Mouse (Mus musculus): ENCODE measurements around the gene Zbtb20. TPM values are rescaled to one million over a fixed set of nuclear protein-coding genes. Genes with fewer than 3 reads are reported as not detected.
A peak's percentile ranks its signal among the peaks of the same experiment; 100 is the strongest.

Gene Zbtb20
- polyA plus RNA-seq, 1 experiment from 2014 or later, result 44.6 TPM

DNA sequence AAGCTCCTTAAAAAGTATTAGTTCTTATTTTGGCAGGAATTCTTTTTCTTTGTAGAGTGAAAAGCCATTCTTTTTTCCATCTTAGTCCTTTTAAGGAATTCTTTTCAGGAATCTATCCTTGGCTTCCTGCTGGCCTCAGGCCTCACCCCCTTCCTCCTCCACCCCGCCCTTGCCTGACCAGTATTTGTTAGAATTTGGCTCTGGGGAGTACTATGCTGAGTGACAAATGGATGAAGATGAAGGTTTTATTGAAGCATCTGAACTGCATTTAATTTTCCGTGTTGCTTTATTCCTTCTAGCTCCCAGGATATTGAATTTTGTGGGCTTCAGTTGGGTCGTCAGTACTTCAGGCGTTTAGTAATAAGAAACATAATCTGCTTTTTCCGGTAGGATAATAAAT lies 1.2 kb upstream of the Zbtb20 start:
- Histone ChIP-seq H3K4me3 (ENCODE audit: low read length) (peak overlapping the region; percentile 49), H3K27me3 (ENCODE audit: insufficient read depth, low read length) (no peaks in the 10 kb centered on the region), H3K9ac (replicated peaks; ENCODE audit: low read length) (peak overlapping the region; percentile 65), H3K27ac (ENCODE audit: low read length) (peak overlapping the region; percentile 95), H3K9me3 (ENCODE audit: low read length) (no peaks in the 10 kb centered on the region), H3K4me1 (ENCODE audit: insufficient read depth, low read length) (peaks cover 16% of the 10 kb centered on the region), H3K4me2 (replicated peaks; ENCODE audit: low read depth, low read length) (peak overlapping the region; percentile 50), H3K36me3 (ENCODE audit: insufficient read depth, low read length) (no peaks in the 10 kb centered on the region)
- WGBS, result 1% methylated on average over 5 of the region's 5 CpGs
- ATAC-seq (ENCODE audit: low FRiP score, low TSS enrichment), result no peak

DNA sequence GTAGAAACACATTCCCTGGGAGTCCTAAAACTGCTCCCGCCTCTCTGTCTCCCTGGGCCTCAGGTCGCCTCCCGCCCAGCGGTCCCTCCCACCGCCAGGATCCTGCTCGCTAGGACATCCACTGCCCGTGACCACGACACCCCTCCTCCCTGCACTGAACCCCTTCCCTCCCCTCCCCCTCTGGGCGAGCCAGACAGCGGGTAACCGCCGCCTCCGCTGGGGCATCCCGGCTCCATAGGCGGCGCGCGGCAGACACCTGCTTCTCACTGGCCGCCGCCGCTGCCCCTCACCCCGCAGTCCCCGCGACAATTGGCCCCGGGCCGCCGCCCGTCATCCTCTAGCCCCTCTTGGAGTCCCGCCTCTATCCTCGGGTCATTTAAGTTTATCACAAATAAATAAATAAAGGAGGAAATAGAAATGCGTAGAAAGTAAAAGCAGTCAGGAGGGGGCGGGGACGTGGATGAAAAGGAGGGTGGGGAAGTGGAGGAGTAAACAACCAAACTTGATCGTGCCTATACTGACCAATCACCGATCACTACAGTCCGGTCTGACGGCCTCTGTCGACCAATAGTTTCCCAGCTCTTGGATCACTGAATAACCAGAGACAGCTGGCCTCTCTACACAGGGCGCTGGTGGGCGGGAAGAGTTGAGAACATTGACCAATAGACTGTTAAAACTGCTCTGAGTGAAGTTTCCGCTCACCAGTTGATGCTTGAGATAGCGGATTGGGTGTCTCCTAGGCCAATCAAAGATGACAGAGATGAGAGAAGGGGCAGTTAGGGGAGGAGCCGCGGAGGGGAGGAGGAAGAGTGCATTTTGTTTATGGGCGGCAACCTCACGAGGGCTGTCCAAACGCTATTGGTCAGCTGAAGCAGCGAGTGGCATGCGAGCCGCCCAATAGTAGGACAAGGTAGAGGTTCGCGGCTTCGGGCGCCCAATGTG lies 500 bp upstream of the Zbtb20 start:
- H3K9me3 ChIP-seq (ENCODE audit: low read length), result no peaks in the 10 kb centered on the region
- H3K27ac ChIP-seq (ENCODE audit: low read length), result peak overlapping the region; percentile 99
- H3K4me1 ChIP-seq (ENCODE audit: insufficient read depth, low read length), result peaks cover 16% of the 10 kb centered on the region
- no peaks in the 10 kb centered on the region for H3K36me3 ChIP-seq (ENCODE audit: insufficient read depth, low read length)
- under 1% methylated on average over 54 of the region's 54 CpGs for WGBS
- H3K27me3 ChIP-seq (ENCODE audit: insufficient read depth, low read length), result no peaks in the 10 kb centered on the region
- peak; percentile 97 for ATAC-seq (ENCODE audit: low FRiP score, low TSS enrichment)
- peak overlapping the region; percentile 88 for H3K9ac ChIP-seq (replicated peaks; ENCODE audit: low read length)
- H3K4me2 ChIP-seq (replicated peaks; ENCODE audit: low read depth, low read length), result peak overlapping the region; percentile 50
- peak overlapping the region; percentile 68 for H3K4me3 ChIP-seq (ENCODE audit: low read length)

DNA sequence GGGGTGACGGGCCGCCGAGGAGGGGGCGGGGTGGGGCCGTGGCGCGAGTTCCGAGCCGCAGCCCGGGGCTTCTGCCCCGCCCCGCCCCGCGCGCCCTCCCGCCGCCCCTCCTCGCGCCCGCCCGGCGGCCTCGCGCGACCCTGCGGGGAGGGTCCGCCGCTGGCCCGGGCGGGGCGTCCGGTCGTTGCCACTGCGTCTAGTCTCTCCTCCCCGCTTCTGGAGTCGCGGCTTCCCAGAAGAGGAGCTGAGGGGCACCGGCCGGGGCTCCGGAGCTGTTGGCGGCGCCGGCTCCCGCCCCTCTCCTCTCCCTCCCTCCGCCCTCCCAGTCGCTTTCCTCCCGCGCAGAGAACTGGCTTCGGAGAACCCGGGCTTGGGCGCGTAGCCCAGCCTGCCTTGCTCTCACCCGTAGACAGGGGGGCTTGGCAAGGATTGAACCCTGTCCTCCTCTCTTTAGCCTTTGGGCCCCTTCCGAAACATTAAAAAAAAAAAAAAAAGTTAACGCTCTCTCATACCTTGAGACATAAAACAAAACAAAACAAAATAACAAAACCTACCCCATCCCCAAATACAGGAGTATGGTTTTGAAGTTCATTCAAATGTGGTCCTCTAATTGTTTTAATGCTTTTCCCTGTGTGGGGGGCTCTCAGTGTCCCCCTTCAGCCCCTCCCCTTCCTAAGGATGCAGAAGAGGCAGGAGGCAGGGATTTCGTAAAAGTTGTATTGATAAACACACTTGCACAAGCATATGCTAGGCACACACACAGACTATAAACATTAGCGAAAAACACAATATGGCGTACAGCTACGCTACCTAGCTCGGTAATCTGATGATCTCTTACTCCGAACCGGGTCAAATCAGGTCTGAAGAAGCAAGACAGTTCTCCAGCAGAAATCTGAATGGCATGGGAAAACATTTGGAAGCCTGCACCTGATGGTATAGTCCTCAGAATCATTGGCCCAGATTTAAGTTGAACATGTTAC lies 630 bp downstream of the Zbtb20 start:
- H3K36me3 ChIP-seq (ENCODE audit: insufficient read depth, low read length), result no peaks in the 10 kb centered on the region
- peak overlapping the region; percentile 88 for H3K9ac ChIP-seq (replicated peaks; ENCODE audit: low read length)
- peak overlapping the region; percentile 68 for H3K4me3 ChIP-seq (ENCODE audit: low read length)
- no peaks in the 10 kb centered on the region for H3K27me3 ChIP-seq (ENCODE audit: insufficient read depth, low read length)
- WGBS, result under 1% methylated on average over 26 of the region's 62 CpGs
- H3K4me1 ChIP-seq (ENCODE audit: insufficient read depth, low read length), result peaks cover 16% of the 10 kb centered on the region
- peak; percentile 60 for ATAC-seq (ENCODE audit: low FRiP score, low TSS enrichment)
- peak overlapping the region; percentile 81 for H3K4me2 ChIP-seq (replicated peaks; ENCODE audit: low read depth, low read length)
- H3K27ac ChIP-seq (ENCODE audit: low read length), result peak overlapping the region; percentile 99
- no peaks in the 10 kb centered on the region for H3K9me3 ChIP-seq (ENCODE audit: low read length)

DNA sequence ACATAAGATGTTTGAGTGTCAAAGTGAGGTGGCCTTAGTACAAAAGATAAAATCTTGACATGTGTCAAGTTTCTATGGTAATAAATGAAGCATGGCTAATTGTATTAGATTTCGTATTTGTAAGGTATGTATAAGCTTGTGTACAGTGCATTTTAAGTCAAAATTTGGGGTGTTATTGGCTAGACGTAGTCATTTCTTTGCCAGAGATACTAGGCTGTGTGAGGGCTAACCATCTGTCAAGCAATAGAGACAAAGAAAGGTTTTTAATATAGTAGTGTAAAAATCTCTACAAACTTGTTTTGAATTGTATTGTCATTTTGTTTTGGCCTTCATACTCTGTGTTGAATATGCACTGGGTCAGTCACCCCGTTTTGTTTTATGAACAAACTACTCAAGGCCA lies 4.4 kb downstream of the Zbtb20 start:
- 77% methylated on average over 3 of the region's 3 CpGs for WGBS
- H3K36me3 ChIP-seq (ENCODE audit: insufficient read depth, low read length), result no peaks in the 10 kb centered on the region

DNA sequence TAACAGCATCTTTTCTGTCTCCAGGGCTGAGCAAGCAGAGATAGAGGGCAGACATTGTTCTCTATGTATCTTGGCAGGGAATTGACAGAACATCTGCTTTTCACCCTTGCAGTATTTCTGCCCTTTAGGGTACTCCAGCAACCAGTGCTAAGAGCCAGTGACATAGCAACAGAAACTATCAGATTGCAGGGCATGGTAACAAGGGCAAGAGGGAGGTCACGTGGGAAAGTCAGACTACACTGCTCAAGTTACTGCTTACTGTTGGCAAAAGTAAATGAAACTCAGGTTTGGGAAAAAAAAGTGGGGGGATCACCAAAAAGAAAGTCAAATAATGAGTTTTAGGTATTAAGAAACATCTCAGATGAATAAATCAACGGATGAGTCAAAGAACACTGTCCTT lies 9.9 kb downstream of the Zbtb20 start:
- WGBS, result 46% methylated on average over 2 of the region's 2 CpGs
- no peak overlapping the region for H3K9ac ChIP-seq (replicated peaks; ENCODE audit: low read length)
- H3K4me2 ChIP-seq (replicated peaks; ENCODE audit: low read depth, low read length), result no peak overlapping the region
- no peaks in the 10 kb centered on the region for H3K27me3 ChIP-seq (ENCODE audit: insufficient read depth, low read length)
- peak; percentile 80; the same call in 1 of the 2 replicates for ATAC-seq (ENCODE audit: low FRiP score, low TSS enrichment)
- no peaks in the 10 kb centered on the region for H3K36me3 ChIP-seq (ENCODE audit: insufficient read depth, low read length)
- H3K9me3 ChIP-seq (ENCODE audit: low read length), result no peaks in the 10 kb centered on the region
- no peak overlapping the region for H3K4me3 ChIP-seq (ENCODE audit: low read length)
- peaks cover 4% of the 10 kb centered on the region; the same call in 1 of the 2 replicates for H3K4me1 ChIP-seq (ENCODE audit: insufficient read depth, low read length)
- H3K27ac ChIP-seq (ENCODE audit: low read length), result no peak overlapping the region

More for the DNA sequence above, 4.4 kb downstream of the Zbtb20 start:
- Histone ChIP-seq H3K4me1 (ENCODE audit: insufficient read depth, low read length) (peaks cover 16% of the 10 kb centered on the region), H3K4me3 (ENCODE audit: low read length) (no peak overlapping the region), H3K27ac (ENCODE audit: low read length) (no peak overlapping the region), H3K27me3 (ENCODE audit: insufficient read depth, low read length) (no peaks in the 10 kb centered on the region), H3K4me2 (replicated peaks; ENCODE audit: low read depth, low read length) (no peak overlapping the region), H3K9ac (replicated peaks; ENCODE audit: low read length) (no peak overlapping the region), H3K9me3 (ENCODE audit: low read length) (no peaks in the 10 kb centered on the region)
- no peak for ATAC-seq (ENCODE audit: low FRiP score, low TSS enrichment)

DNA sequence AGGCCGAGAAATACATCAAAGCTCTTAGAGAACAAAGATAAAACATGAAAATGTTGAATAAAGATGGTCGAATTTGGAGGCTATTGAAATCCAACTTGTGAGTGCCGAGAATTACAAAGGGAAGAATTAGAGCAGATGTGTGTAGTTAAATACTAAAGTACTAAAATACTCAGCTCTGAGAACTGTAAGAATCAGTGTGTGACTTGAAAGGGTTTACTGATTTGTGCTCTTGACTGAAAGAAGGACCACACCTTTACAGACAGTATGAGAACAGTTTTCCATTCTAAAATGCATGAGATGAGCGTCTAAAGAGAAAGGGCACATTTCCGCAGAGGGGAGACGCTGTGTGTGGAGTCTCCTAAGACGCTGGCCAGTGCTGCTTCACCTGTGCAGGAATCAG lies 10.3 kb downstream of the Zbtb20 start:
- H3K4me2 ChIP-seq (replicated peaks; ENCODE audit: low read depth, low read length), result no peak overlapping the region
- no peak overlapping the region for H3K4me3 ChIP-seq (ENCODE audit: low read length)
- ATAC-seq (ENCODE audit: low FRiP score, low TSS enrichment), result no peak
- H3K27me3 ChIP-seq (ENCODE audit: insufficient read depth, low read length), result no peaks in the 10 kb centered on the region
- H3K4me1 ChIP-seq (ENCODE audit: insufficient read depth, low read length), result peaks cover 4% of the 10 kb centered on the region; the same call in 1 of the 2 replicates
- H3K36me3 ChIP-seq (ENCODE audit: insufficient read depth, low read length), result no peaks in the 10 kb centered on the region
- 72% methylated on average over 7 of the region's 7 CpGs for WGBS
- no peak overlapping the region for H3K9ac ChIP-seq (replicated peaks; ENCODE audit: low read length)
- H3K27ac ChIP-seq (ENCODE audit: low read length), result 0 out of 2 replicates have a peak overlapping the region, but pooled peaks have one; percentile 7
- no peaks in the 10 kb centered on the region for H3K9me3 ChIP-seq (ENCODE audit: low read length)

DNA sequence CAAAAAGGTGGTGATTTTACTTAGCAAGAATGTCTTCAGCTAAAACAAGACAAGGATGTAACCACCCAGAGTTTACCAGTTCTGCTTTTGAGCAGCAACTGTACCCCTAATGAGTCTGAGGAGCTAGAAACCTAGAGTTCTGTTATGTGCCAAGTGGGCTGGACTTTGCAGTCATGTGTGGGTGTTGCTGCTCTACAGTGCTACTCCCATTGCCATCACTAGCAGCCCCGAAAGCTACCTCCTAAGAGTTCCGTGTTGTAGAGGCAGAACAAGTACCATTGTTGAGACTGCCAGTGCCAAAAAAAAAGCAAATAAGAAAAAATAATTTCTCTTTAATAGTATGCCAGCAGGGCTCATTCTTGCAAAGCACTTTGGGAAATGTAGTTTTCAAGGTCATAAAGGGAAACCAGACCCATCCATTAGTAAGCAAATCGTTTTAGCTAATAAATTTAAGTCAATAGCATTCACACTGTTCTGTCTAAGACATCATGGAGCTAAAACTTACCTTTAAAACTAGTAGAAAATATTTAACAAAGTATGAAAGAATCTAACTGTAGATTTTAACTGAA lies 21.5 kb downstream of the Zbtb20 start:
- 65% methylated on average over 3 of the region's 3 CpGs for WGBS
- H3K36me3 ChIP-seq (ENCODE audit: insufficient read depth, low read length), result no peaks in the 10 kb centered on the region
- ATAC-seq (ENCODE audit: low FRiP score, low TSS enrichment), result no peak
- no peaks in the 10 kb centered on the region for H3K4me1 ChIP-seq (ENCODE audit: insufficient read depth, low read length)
- no peak overlapping the region for H3K9ac ChIP-seq (replicated peaks; ENCODE audit: low read length)
- no peak overlapping the region for H3K4me2 ChIP-seq (replicated peaks; ENCODE audit: low read depth, low read length)
- no peaks in the 10 kb centered on the region for H3K9me3 ChIP-seq (ENCODE audit: low read length)
- no peaks in the 10 kb centered on the region for H3K27me3 ChIP-seq (ENCODE audit: insufficient read depth, low read length)
- no peak overlapping the region for H3K4me3 ChIP-seq (ENCODE audit: low read length)
- H3K27ac ChIP-seq (ENCODE audit: low read length), result no peak overlapping the region

DNA sequence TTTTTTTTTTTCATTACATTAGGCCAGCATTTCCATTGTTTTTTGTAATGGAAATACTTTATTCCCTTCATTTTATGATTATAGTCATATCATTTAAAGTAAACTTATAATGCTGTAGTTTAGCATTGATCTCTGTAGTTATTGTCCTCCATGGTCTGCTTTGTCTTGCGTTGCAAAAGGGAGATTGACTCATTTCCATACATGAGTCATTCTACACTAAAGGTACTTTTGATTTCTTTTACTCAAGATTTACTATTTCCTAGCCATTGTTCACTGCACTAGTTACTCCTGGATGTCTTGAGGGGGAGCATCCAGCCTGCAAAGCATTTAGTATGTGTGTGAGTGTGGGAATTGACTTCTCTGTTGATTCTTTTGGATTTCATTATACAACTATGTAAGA lies 24.6 kb downstream of the Zbtb20 start:
- 71% methylated on average over 1 of the region's 1 CpGs for WGBS
- no peaks in the 10 kb centered on the region for H3K4me1 ChIP-seq (ENCODE audit: insufficient read depth, low read length)
- no peak overlapping the region for H3K27ac ChIP-seq (ENCODE audit: low read length)
- no peaks in the 10 kb centered on the region for H3K9me3 ChIP-seq (ENCODE audit: low read length)
- no peak overlapping the region for H3K9ac ChIP-seq (replicated peaks; ENCODE audit: low read length)
- H3K4me2 ChIP-seq (replicated peaks; ENCODE audit: low read depth, low read length), result no peak overlapping the region
- ATAC-seq (ENCODE audit: low FRiP score, low TSS enrichment), result no peak
- no peaks in the 10 kb centered on the region for H3K36me3 ChIP-seq (ENCODE audit: insufficient read depth, low read length)
- H3K27me3 ChIP-seq (ENCODE audit: insufficient read depth, low read length), result no peaks in the 10 kb centered on the region
- H3K4me3 ChIP-seq (ENCODE audit: low read length), result no peak overlapping the region

DNA sequence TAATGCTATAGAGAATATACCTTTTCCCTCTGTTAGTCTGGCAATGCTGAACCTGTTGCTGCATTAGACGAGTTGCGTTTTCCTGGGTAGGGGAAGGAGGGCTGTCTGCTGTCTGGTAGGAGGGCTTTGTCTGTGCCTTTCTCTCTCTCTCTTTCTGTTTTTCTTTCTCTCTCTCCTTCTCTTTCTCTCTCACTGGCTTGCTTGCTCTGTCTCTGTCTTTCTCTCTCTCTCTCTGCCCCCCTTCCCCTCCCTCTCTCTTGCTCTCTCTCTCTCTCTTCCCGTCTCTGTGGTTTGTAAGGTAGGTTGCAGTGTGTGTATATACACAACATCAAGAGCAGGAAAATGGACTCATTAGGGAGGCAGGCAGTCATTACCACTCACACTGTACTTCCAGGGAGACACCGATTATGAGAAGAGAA lies 31.6 kb downstream of the Zbtb20 start:
- Histone ChIP-seq H3K27me3 (ENCODE audit: insufficient read depth, low read length) (no peaks in the 10 kb centered on the region), H3K36me3 (ENCODE audit: insufficient read depth, low read length) (no peaks in the 10 kb centered on the region), H3K4me3 (ENCODE audit: low read length) (peak overlapping the region; percentile 35), H3K9ac (replicated peaks; ENCODE audit: low read length) (peak overlapping the region; percentile 61), H3K4me1 (ENCODE audit: insufficient read depth, low read length) (peaks cover 8% of the 10 kb centered on the region), H3K9me3 (ENCODE audit: low read length) (no peaks in the 10 kb centered on the region), H3K27ac (ENCODE audit: low read length) (peak overlapping the region; percentile 74), H3K4me2 (replicated peaks; ENCODE audit: low read depth, low read length) (peak overlapping the region; percentile 42)
- 8% methylated on average over 4 of the region's 4 CpGs for WGBS
- ATAC-seq (ENCODE audit: low FRiP score, low TSS enrichment), result peak; percentile 92
